Mouse (Mus musculus): ENCODE measurements around the gene Ltbp1. TPM values are rescaled to one million over a fixed set of nuclear protein-coding genes. Genes with fewer than 3 reads are reported as not detected.

Ltbp1 gene
- polyA plus RNA-seq, 1 experiment from 2014 or later = 78.6 TPM

DNA sequence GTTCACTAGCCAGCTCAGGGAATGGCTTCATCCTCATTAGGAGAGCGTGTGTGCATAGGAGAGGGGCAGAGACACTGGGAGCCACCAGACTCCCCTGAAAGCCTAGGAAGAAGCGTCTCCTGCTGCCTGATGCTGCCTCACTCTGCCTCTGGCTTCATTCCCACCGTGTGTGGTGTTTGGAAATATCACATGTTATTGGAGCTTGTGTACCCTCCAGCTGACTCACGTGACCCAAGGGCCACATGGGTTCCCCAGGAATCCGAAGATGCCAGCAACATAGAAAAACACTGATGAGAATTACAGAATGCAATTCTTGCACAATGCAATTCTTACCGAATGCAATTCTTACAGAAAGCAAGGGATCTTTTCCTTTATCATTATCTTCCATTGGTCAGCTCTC lies 325.0 kb downstream of the Ltbp1 start:
- H3K4me2 ChIP-seq = no peak overlapping the region
- no peak overlapping the region for H3K4me3 ChIP-seq
- no peak for ATAC-seq (ENCODE audit: insufficient number of reproducible peaks, low FRiP score, low TSS enrichment, low read depth)
- no peaks in the 10 kb centered on the region for H3K9me3 ChIP-seq
- H3K4me1 ChIP-seq = peaks cover 12% of the 10 kb centered on the region; the same call in 1 of the 2 replicates
- no peak overlapping the region for H3K27ac ChIP-seq
- H3K27me3 ChIP-seq = no peaks in the 10 kb centered on the region
- peaks cover 9% of the 10 kb centered on the region; the same call in 1 of the 2 replicates for H3K36me3 ChIP-seq
- WGBS = 89% methylated on average over 6 of the region's 6 CpGs
- H3K9ac ChIP-seq = no peak overlapping the region

DNA sequence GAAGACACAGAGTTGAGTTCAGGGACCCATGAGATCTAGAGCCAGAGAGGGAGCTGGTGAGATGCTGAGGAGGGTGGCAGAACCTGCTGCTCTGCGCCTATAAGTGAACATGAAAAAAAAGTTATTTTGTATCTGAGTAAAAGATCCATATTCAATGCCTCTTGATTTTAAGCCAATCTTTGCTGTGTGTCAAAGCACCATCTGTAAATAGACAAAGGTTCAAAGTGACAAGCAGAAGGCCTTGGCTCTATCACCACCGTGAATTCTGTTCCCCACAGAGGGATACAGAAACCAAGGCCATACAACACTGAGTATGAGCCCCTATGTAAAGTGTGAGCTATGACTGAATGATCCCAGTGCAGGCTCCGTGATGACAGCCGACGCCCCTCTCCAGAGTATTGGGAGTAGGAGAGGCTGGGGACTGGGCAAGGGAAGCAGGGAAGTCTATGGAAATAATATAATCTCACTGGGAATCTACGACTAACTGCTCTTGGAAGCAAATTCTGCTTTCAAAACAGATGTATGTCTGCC lies 326.1 kb downstream of the Ltbp1 start:
- H3K4me2 ChIP-seq = no peak overlapping the region
- H3K36me3 ChIP-seq = peaks cover 9% of the 10 kb centered on the region; the same call in 1 of the 2 replicates
- no peak for ATAC-seq (ENCODE audit: insufficient number of reproducible peaks, low FRiP score, low TSS enrichment, low read depth)
- H3K27ac ChIP-seq = no peak overlapping the region
- H3K27me3 ChIP-seq = no peaks in the 10 kb centered on the region
- H3K4me3 ChIP-seq = no peak overlapping the region
- peaks cover 9% of the 10 kb centered on the region; the same call in 1 of the 2 replicates for H3K4me1 ChIP-seq
- WGBS = 77% methylated on average over 6 of the region's 6 CpGs
- no peak overlapping the region for H3K9ac ChIP-seq
- no peaks in the 10 kb centered on the region for H3K9me3 ChIP-seq

DNA sequence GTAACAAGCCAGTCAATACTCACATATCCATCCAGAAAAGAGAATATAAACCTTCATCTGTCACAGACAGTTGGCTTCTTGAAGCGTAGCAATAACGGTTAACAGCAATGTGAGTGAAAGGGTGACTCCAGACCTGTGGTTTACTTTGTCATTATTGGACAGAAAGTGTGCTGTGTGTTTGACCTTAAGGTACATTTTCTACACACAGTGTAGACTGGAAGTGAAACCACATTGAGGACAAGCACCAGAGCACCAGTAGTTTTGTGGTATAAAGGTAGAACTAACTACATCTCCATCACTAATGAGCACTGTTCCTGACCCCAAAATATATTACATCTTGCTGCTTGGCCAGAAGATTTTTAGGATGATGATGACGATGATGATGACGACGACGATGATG lies 326.9 kb downstream of the Ltbp1 start:
- Histone ChIP-seq H3K4me2 (no peak overlapping the region), H3K36me3 (peaks cover 6% of the 10 kb centered on the region; the same call in 1 of the 2 replicates), H3K9me3 (no peaks in the 10 kb centered on the region), H3K27ac (no peak overlapping the region), H3K27me3 (no peaks in the 10 kb centered on the region), H3K4me1 (peaks cover 9% of the 10 kb centered on the region; the same call in 1 of the 2 replicates), H3K4me3 (no peak overlapping the region), H3K9ac (no peak overlapping the region)
- ATAC-seq (ENCODE audit: insufficient number of reproducible peaks, low FRiP score, low TSS enrichment, low read depth) = no peak
- WGBS = 99% methylated on average over 6 of the region's 6 CpGs

DNA sequence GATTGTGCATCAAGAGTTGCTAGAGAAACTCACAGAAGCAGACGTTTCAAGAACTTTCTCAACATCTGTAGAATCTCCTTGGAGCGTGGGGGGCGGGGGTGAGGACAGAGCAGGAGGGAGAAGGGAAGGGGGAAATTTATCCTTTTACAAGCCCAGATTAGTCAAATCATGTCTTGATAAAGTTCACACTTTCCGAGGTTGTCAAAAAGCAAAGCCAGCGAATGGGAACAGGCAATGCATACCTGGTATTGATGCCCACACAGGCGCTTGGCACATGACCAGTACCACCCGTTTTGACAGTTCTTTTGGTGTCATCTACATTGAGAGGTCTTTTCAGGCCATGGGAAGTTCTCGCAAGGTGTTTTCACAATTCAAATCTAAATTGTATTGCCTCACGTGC lies 327.6 kb downstream of the Ltbp1 start:
- Histone ChIP-seq H3K36me3 (peaks cover 3% of the 10 kb centered on the region; the same call in 1 of the 2 replicates), H3K27me3 (no peaks in the 10 kb centered on the region), H3K4me2 (no peak overlapping the region), H3K4me1 (peaks cover 9% of the 10 kb centered on the region; the same call in 1 of the 2 replicates), H3K9ac (no peak overlapping the region), H3K4me3 (no peak overlapping the region), H3K9me3 (no peaks in the 10 kb centered on the region), H3K27ac (no peak overlapping the region)
- ATAC-seq (ENCODE audit: insufficient number of reproducible peaks, low FRiP score, low TSS enrichment, low read depth) = no peak
- 89% methylated on average over 9 of the region's 9 CpGs for WGBS

DNA sequence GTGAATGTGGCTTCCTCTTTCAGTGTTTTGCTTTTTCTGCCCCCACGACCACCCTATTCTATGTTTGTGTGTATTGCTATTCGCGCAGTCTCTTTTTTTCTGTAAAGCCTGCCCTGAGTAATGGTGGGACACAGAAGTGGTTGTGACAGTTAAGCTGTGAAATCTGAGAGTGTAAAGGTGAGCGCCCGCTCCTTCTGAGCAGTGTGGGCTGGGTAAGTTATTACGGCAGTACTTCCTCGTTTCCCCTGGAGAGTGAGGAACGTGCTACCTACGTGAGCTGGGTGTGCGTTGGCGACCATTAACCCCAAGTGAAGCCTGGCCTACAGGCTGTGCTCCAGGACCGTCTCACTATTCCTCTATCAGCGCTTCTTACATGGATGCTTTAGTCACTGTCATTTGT lies 328.4 kb downstream of the Ltbp1 start:
- no peaks in the 10 kb centered on the region for H3K9me3 ChIP-seq
- H3K27me3 ChIP-seq = no peaks in the 10 kb centered on the region
- no peak overlapping the region for H3K4me2 ChIP-seq
- peaks cover 7% of the 10 kb centered on the region; the same call in 1 of the 2 replicates for H3K36me3 ChIP-seq
- H3K4me1 ChIP-seq = peaks cover 3% of the 10 kb centered on the region; the same call in 1 of the 2 replicates
- no peak overlapping the region for H3K9ac ChIP-seq
- no peak overlapping the region for H3K27ac ChIP-seq
- no peak overlapping the region for H3K4me3 ChIP-seq
- ATAC-seq (ENCODE audit: insufficient number of reproducible peaks, low FRiP score, low TSS enrichment, low read depth) = no peak
- WGBS = 83% methylated on average over 13 of the region's 13 CpGs

DNA sequence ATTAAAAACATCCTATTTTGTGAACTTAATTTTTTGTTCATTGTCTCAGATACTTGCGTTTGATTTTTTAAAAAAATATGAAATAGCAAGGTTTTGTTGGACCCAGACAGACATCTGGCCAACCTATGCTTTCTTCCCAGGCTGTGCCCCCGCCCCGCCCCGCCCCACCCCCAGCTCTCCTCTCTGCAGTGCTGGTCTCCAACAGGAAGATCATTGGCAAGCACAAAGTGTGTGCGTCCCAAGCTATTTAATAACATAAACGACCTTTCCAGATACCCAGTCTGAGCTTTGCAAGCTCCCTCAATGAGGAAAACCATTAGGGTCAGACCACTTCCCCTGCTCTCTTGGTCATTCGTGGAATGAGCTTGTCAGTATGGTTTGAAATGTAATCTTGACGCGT lies 330.3 kb downstream of the Ltbp1 start:
- Histone ChIP-seq H3K4me1 (no peaks in the 10 kb centered on the region), H3K27ac (no peak overlapping the region; the same call in 1 of the 2 replicates), H3K4me2 (no peak overlapping the region), H3K27me3 (no peaks in the 10 kb centered on the region), H3K36me3 (peaks cover 7% of the 10 kb centered on the region; the same call in 1 of the 2 replicates), H3K4me3 (no peak overlapping the region), H3K9ac (no peak overlapping the region), H3K9me3 (no peaks in the 10 kb centered on the region)
- no peak for ATAC-seq (ENCODE audit: insufficient number of reproducible peaks, low FRiP score, low TSS enrichment, low read depth)
- WGBS = 73% methylated on average over 9 of the region's 9 CpGs

DNA sequence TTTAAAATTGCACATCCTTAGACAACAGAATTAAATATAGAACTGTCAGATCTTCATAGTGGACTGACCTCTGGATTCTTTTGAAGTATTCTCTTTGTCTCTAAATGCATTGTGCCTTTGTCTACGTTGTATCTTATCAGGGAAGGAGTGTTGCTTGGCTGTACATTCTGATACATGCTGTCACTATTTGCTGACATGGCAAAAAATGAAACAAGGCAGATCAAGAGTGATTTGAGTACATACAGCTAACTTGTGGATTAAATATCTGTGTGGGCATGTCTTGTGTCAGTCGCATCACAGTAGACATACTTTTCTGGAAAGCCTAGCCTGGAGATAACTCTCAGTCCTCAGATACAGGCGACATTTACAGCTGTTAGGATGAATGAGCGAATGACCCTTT lies 335.9 kb downstream of the Ltbp1 start:
- WGBS = 83% methylated on average over 4 of the region's 4 CpGs
- Histone ChIP-seq H3K27me3 (no peaks in the 10 kb centered on the region), H3K4me2 (no peak overlapping the region), H3K4me1 (no peaks in the 10 kb centered on the region), H3K27ac (no peak overlapping the region), H3K9me3 (no peaks in the 10 kb centered on the region), H3K9ac (no peak overlapping the region), H3K4me3 (no peak overlapping the region), H3K36me3 (peaks cover 7% of the 10 kb centered on the region; the same call in 1 of the 2 replicates)
- ATAC-seq (ENCODE audit: insufficient number of reproducible peaks, low FRiP score, low TSS enrichment, low read depth) = no peak

DNA sequence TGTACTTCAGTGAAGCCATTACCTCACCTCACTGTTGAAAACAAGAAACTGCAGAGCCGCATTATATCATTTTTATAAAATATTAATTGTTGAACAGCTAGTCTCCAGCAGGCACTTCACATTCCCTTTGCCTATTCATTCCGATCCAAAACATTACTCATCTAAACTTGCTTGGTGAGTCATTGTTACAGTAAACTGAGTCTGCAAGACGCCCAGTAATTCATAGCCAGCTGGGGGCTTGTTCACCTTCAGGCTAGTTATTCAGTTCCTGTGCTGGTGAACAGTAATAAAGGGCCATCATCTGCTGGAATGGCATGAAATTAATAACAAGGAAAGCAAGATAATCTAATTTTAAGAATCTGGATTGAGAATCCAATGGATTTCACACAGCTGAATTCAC lies 339.7 kb downstream of the Ltbp1 start:
- Histone ChIP-seq H3K9ac (no peak overlapping the region), H3K4me1 (no peaks in the 10 kb centered on the region), H3K36me3 (peaks cover 8% of the 10 kb centered on the region; the same call in 1 of the 2 replicates), H3K9me3 (no peaks in the 10 kb centered on the region), H3K27me3 (no peaks in the 10 kb centered on the region), H3K4me2 (no peak overlapping the region), H3K4me3 (no peak overlapping the region), H3K27ac (no peak overlapping the region)
- peak; percentile 35; the same call in 1 of the 2 replicates for ATAC-seq (ENCODE audit: insufficient number of reproducible peaks, low FRiP score, low TSS enrichment, low read depth)
- WGBS = 60% methylated on average over 3 of the region's 3 CpGs

DNA sequence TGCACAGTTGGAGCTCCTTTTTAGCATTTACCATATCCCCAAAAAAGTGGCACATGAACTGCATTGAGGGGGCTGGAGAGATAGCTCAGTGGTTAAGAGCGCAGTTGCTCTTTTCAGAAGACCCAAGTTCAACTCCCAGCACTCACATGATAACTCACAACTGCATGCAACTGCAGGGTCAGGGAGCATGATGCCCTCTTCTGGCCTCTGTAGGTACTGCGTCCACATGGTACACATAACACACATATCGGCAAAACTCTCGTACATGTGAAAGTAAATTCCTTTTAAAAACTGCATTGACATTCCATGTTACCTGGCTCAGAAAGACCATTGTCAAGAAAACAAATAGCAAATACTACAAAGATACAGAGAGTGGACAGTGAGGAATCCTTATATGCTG lies 342.0 kb downstream of the Ltbp1 start:
- no peak for ATAC-seq (ENCODE audit: insufficient number of reproducible peaks, low FRiP score, low TSS enrichment, low read depth)
- H3K36me3 ChIP-seq = peaks cover 10% of the 10 kb centered on the region; the same call in 1 of the 2 replicates
- H3K9ac ChIP-seq = no peak overlapping the region
- no peak overlapping the region for H3K27ac ChIP-seq
- H3K4me3 ChIP-seq = no peak overlapping the region
- H3K4me2 ChIP-seq = no peak overlapping the region
- no peaks in the 10 kb centered on the region for H3K27me3 ChIP-seq
- H3K9me3 ChIP-seq = no peaks in the 10 kb centered on the region
- WGBS = 99% methylated on average over 4 of the region's 4 CpGs
- H3K4me1 ChIP-seq = no peaks in the 10 kb centered on the region

DNA sequence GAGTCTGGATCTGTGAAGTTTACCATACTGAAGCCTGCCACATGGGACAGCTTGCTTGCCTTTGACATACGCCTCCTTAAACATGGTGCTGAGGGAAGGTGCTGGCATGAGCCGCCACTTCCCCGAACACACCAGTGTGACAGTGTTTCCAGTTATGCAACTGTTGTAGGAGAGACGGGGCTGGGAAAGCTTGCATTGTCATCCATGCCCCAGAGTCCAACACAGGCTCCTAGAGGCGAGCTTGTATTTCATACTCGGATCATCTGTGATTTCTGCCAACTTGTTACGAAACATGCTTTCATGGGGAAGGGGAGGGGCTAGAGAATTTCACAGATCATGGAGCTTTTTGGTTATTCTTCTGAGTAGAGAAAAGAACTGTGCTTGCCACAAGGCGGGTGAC lies 343.7 kb downstream of the Ltbp1 start:
- ATAC-seq (ENCODE audit: insufficient number of reproducible peaks, low FRiP score, low TSS enrichment, low read depth) = no peak
- H3K36me3 ChIP-seq = peaks cover 14% of the 10 kb centered on the region; the same call in 1 of the 2 replicates
- WGBS = 70% methylated on average over 8 of the region's 8 CpGs

DNA sequence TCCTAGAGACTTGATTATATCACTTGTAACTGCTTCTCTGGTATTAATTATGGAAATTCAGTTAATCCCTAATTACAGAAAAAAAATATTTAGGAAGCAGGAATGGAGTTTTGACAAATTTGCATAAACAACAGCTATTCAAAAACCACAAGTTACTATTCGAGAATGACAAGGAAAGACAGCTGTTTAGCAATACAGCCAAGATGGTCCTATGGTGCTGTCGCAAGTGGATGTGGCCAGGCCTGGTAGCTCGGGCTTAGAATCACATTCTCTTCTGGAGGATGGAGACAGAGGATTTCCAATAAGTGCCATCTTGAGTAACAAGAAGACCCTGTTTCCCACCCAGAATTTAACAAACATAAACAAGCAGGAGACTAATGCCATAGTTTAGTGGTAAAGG lies 344.2 kb downstream of the Ltbp1 start:
- Histone ChIP-seq H3K27ac (no peak overlapping the region), H3K4me2 (no peak overlapping the region), H3K27me3 (no peaks in the 10 kb centered on the region), H3K4me3 (no peak overlapping the region), H3K4me1 (no peaks in the 10 kb centered on the region), H3K9me3 (no peaks in the 10 kb centered on the region), H3K9ac (no peak overlapping the region), H3K36me3 (peaks cover 14% of the 10 kb centered on the region; the same call in 1 of the 2 replicates)
- 76% methylated on average over 3 of the region's 3 CpGs for WGBS
- ATAC-seq (ENCODE audit: insufficient number of reproducible peaks, low FRiP score, low TSS enrichment, low read depth) = no peak

More for the DNA sequence above, 343.7 kb downstream of the Ltbp1 start:
- Histone ChIP-seq H3K4me3 (no peak overlapping the region), H3K4me2 (no peak overlapping the region), H3K27me3 (no peaks in the 10 kb centered on the region), H3K9me3 (no peaks in the 10 kb centered on the region), H3K9ac (no peak overlapping the region), H3K27ac (no peak overlapping the region), H3K4me1 (no peaks in the 10 kb centered on the region)

DNA sequence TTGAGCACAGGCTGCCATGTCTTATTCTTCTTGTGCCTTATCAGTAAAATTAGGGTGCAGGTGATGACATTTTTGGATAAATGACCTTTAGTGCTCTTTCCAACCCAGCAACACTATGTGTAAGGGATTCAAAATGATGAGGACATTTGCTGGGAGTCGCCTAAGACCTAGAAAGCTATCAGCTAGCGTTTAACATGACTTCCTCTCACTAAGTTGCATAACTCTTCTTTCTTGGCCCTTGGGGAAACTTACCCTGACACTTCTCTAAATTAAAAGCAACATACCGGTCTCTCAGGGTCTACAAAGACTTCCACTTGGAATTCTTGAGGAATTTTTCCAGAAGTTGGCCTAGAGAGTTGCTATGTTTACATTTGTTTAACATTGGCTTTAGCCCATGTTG lies 348.0 kb downstream of the Ltbp1 start:
- Histone ChIP-seq H3K36me3 (peaks cover 6% of the 10 kb centered on the region; the same call in 1 of the 2 replicates), H3K4me3 (no peak overlapping the region), H3K9ac (no peak overlapping the region), H3K27me3 (no peaks in the 10 kb centered on the region), H3K9me3 (no peaks in the 10 kb centered on the region), H3K4me2 (no peak overlapping the region), H3K27ac (no peak overlapping the region), H3K4me1 (no peaks in the 10 kb centered on the region)
- 71% methylated on average over 3 of the region's 3 CpGs for WGBS
- ATAC-seq (ENCODE audit: insufficient number of reproducible peaks, low FRiP score, low TSS enrichment, low read depth) = no peak
